29 mouse cellular contexts compared by ENCODE assay signal in the genomic region with DNA sequence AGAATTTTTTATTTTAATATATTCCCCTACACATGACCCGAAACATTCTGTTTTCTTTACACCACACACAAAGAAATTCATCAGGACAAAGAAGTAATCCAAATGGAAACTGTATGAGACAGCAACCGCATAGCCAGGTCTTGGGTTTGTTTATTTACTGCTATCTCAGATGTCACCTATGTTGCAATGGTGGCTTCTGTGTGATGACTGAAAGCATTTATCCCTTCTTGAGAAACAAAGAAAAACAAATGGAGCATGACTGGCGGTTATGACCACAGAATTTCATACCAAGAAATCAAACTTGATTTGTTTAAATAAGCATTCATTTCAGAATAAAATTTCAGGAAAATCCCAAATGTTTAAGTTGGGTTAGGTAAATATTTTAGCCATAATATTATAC.
"Had no signal": no experiment of that assay in that cellular context is flagged by ENCODE, and none has a peak within 500 bp of the region (broad histone marks: within the 10 kb centered on the region; RNA-seq: fewer than 3 reads in every experiment).

No protein-coding gene starts in this region.

- H3K9me3 ChIP-seq: heart, embryonic 12.5 days; heart, embryonic 13.5 days; heart, embryonic 15.5 days; hindbrain, embryonic 12.5 days; hindbrain, embryonic 13.5 days; hindbrain, embryonic 15.5 days; intestine, embryonic 15.5 days; kidney, embryonic 15.5 days had no signal

- H3K4me3 ChIP-seq: heart, embryonic 12.5 days; heart, embryonic 13.5 days; heart, embryonic 15.5 days; hindbrain, embryonic 12.5 days; hindbrain, embryonic 13.5 days; hindbrain, embryonic 15.5 days; intestine, embryonic 15.5 days; kidney, embryonic 15.5 days; layer of hippocampus, adult 2 months; left cerebral cortex, adult 2 months had no signal

- DNase-seq: heart, postnatal 10 days; heart, postnatal 14 days; heart, postnatal 36 days; heart, postnatal 4 days; kidney, adult 11 months; kidney, adult 18-20 months; kidney, adult 2 months; kidney, adult 8-10 months; kidney, adult 9 months; kidney, postnatal 10 days; kidney, postnatal 14 days; kidney, postnatal 25 days; kidney, postnatal 36 days; kidney, postnatal 4 days; layer of hippocampus, adult 9-11 months; layer of hippocampus, postnatal 36 days had no signal

- H3K27ac ChIP-seq: heart, embryonic 13.5 days; heart, embryonic 15.5 days; hindbrain, embryonic 12.5 days; hindbrain, embryonic 13.5 days; hindbrain, embryonic 14.5 days; hindbrain, embryonic 15.5 days; hindbrain, postnatal 0 days; intestine, embryonic 15.5 days; kidney, embryonic 15.5 days; kidney, postnatal 0 days; layer of hippocampus, adult 2 months; left cerebral cortex, adult 2 months had no signal

- H3K4me1 ChIP-seq: heart, embryonic 12.5 days; heart, embryonic 13.5 days; heart, embryonic 15.5 days; hindbrain, embryonic 12.5 days; hindbrain, embryonic 13.5 days; hindbrain, embryonic 15.5 days; intestine, embryonic 15.5 days; kidney, embryonic 15.5 days had no signal

- H3K36me3 ChIP-seq: heart, embryonic 12.5 days; heart, embryonic 13.5 days; heart, embryonic 15.5 days; hindbrain, embryonic 12.5 days; hindbrain, embryonic 13.5 days; hindbrain, embryonic 15.5 days; intestine, embryonic 15.5 days; kidney, embryonic 15.5 days had no signal

- H3K27me3 ChIP-seq: heart, embryonic 12.5 days; heart, embryonic 13.5 days; heart, embryonic 15.5 days; hindbrain, embryonic 12.5 days; hindbrain, embryonic 13.5 days; hindbrain, embryonic 15.5 days; intestine, embryonic 15.5 days; kidney, embryonic 15.5 days had no signal
